Mouse (Mus musculus) embryonic facial prominence, embryonic 11.5 days (tissue): ENCODE measurements around the gene Gm49318. TPM values are rescaled to one million over a fixed set of nuclear protein-coding genes. Genes with fewer than 3 reads are reported as not detected.
A peak's percentile ranks its signal among the peaks of the same experiment; 100 is the strongest.

Experiments
- ATAC-seq: fragments of 200-750 bp; cut with Nextera tagmentation; replicated peaks from 2 replicates; pipeline ENCODE4 v1.8.0; 2017; ENCODE audit warnings: low read depth; ENCODE audit not compliant: insufficient number of reproducible peaks, low FRiP score, low TSS enrichment
- DNase-seq: peaks from one replicate; pipeline ENCODE4 v3.0.0-alpha.2; 2015; ENCODE audit warnings: low spot score
- H3K27ac ChIP-seq: fragments of 300-500 bp; sonication (generic); replicated peaks from 2 replicates; pipeline ENCODE4 v1.5.1; 2014; ENCODE audit warnings: mild to moderate bottlenecking, low read depth, low read length, control low read depth
- H3K27me3 ChIP-seq: fragments of 300-500 bp; sonication (generic); 2 replicates; pipeline ENCODE4 v1.6.1; 2014; ENCODE audit warnings: mild to moderate bottlenecking, low read length, moderate library complexity, mixed read lengths; ENCODE audit not compliant: control insufficient read depth, insufficient read depth
- H3K36me3 ChIP-seq: fragments of 300-500 bp; sonication (generic); replicated peaks from 2 replicates; pipeline ENCODE4 v1.6.1; 2014; ENCODE audit warnings: low read depth, mild to moderate bottlenecking, low read length, moderate library complexity, mixed read lengths; ENCODE audit not compliant: control insufficient read depth, insufficient read depth
- H3K4me1 ChIP-seq: fragments of 300-500 bp; sonication (generic); 2 replicates; pipeline ENCODE4 v1.6.1; 2014; ENCODE audit warnings: low read length, mixed read lengths; ENCODE audit not compliant: control insufficient read depth, insufficient read depth
- H3K4me2 ChIP-seq: fragments of 300-500 bp; sonication (generic); 2 replicates; pipeline ENCODE4 v1.6.1; 2014; ENCODE audit warnings: low read depth, mild to moderate bottlenecking, control low read depth, low read length, moderate library complexity
- H3K4me3 ChIP-seq: fragments of 300-500 bp; sonication (generic); 2 replicates; pipeline ENCODE4 v1.5.1; 2014; ENCODE audit warnings: low read depth, low read length, control low read depth
- H3K9ac ChIP-seq: fragments of 300-500 bp; sonication (generic); replicated peaks from 2 replicates; pipeline ENCODE4 v1.6.1; 2014; ENCODE audit warnings: mild to moderate bottlenecking, control low read depth, low read length
- H3K9me3 ChIP-seq: fragments of 300-500 bp; sonication (generic); replicated peaks from 2 replicates; pipeline ENCODE4 v1.6.1; 2016; ENCODE audit warnings: mild to moderate bottlenecking, low read length, inconsistent platforms, mixed read lengths; ENCODE audit not compliant: control insufficient read depth
- WGBS: fragments of 180-500 bp; shearing (Covaris S2); extraction: QIAGEN DNeasy Blood & Tissue Kit; methylation state at CpG from one replicate; pipeline ENCODE4 v1.1.7; 2014; 5-methylcytosine and 5-hydroxymethylcytosine counted together
- polyA plus RNA-seq: library from polyadenylated mRNA; unstranded; fragments of >200 nt; fragmentation: Nextera tagmentation; extraction: Ambion mirVana; gene quantifications from 2 replicates; pipeline ENCODE4 v1.2.1, GENCODE M21; 2014

Gm49318 gene
- polyA plus RNA-seq, 1 experiment from 2014 or later: not detected

DNA sequence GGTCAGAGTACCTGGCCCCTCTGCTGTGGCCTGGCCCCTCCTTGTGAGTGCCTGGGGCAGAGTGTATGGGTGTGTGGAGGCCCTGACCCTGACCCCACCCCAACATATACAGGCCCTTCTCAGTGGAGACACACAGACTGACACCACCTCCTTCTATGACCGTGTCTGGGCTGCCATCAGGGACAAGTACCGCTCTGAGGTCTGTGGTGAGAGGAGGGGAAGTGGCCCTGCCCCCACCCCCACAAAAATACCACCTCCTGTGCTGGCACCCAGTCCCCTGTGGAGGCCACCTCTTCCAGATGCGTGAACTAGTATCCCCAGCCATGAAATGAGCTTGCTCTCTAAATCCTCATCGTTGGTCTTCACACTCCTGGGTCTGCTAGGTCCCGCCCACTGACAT is 60.0 kb downstream of the Gm49318 start:
- Histone ChIP-seq H3K27ac (no peak overlapping the region), H3K4me1 (no peaks in the 10 kb centered on the region), H3K9ac (no peak overlapping the region), H3K27me3 (no peaks in the 10 kb centered on the region), H3K4me3 (no peak overlapping the region), H3K36me3 (peaks cover 19% of the 10 kb centered on the region), H3K9me3 (no peaks in the 10 kb centered on the region), H3K4me2 (no peak overlapping the region)
- no peak for DNase-seq
- peak; percentile 31 for ATAC-seq
- 91% methylated on average over 5 of the region's 5 CpGs for WGBS

DNA sequence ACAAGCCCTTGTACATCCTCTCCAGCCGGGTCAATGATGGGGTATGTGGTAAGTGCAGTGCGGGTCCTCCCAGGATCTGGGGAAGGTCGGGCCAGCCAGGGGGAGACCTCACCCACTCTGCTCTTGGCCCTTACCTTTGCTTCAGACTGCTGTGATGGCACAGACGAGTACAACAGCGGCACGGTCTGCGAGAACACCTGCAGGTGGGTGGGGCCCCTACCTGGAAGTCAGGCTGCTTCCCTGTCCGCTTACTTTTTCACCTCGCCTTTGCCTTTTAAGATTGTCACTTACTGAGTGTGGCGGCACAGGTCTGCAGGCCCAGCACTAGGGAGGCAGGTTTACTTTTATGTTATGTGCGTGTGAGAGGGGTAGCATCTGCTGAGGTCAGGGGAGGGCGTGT is 66.5 kb downstream of the Gm49318 start:
- no peaks in the 10 kb centered on the region for H3K9me3 ChIP-seq
- H3K4me2 ChIP-seq: no peak overlapping the region; the same call in 1 of the 2 replicates
- no peak overlapping the region for H3K9ac ChIP-seq
- H3K27ac ChIP-seq: no peak overlapping the region
- ATAC-seq (no peak), DNase-seq (no peak)
- no peaks in the 10 kb centered on the region for H3K4me1 ChIP-seq
- no peak overlapping the region for H3K4me3 ChIP-seq
- no peaks in the 10 kb centered on the region; the same call in 1 of the 2 replicates for H3K36me3 ChIP-seq
- H3K27me3 ChIP-seq: no peaks in the 10 kb centered on the region
- WGBS: 91% methylated on average over 12 of the region's 12 CpGs

- H3K4me1 ChIP-seq: no peaks in the 10 kb centered on the region
- ATAC-seq (no peak), DNase-seq (peak; percentile 45)
- peak overlapping the region; percentile 71 for H3K9ac ChIP-seq
- H3K27ac ChIP-seq: no peak overlapping the region
- no peaks in the 10 kb centered on the region for H3K36me3 ChIP-seq
- H3K4me3 ChIP-seq: peak overlapping the region; percentile 68
- WGBS: under 1% methylated on average over 18 of the region's 18 CpGs
- peak overlapping the region; percentile 85 for H3K4me2 ChIP-seq
- H3K9me3 ChIP-seq: no peaks in the 10 kb centered on the region
- H3K27me3 ChIP-seq: no peaks in the 10 kb centered on the region
Measured at GRCm38 (mm10) chr9:22003163-22003554, 67.9 kb downstream of the Gm49318 start.

DNA sequence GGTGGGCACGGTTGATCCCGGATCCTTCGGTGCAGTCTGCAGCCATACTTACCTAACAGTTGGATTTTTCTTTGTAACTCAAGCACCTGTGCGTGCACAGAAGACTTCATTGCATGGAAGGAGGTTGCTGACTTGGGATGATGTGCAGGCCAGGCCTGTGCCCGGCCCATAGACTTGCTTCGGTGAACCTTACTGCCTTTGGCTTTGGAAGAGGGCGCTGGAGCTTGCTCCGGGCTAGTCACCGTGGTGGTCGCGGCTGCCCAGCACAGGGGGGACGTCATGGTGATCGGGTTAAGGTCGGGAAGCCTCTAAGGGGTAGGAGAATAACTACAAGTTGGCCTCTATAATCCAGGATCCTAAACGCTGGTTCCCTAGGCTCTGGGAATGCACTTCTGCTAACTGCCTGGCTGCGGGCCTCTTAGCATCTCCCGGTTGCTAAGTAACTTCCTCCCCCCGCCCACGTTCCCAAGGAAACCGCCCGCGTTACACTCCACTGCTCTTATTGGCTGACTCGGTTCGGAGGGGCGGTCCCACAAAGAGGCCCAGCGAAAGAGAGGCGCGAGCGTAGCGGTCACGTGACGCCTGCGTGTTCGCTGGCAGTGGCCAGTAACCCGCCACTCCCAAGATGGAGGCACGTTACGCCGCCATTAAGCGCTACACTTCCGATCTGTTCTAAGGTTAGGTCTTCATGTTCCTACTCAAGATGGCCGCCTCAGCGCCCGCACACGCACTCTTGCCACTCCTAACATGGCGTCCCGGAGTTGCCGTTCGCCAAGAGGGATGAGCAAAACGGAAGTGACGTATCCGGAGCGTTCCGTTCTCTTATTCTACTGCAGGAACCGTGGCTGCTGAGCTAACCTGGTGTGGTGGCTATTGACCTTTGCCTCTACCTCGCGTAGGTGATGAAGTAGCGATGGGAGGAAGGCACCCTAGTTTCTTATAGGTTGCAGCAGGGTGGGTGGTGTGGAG is 68.6 kb downstream of the Gm49318 start, which contains the start of the genes Ccdc151 and Prkcsh:
Gene Ccdc151 (minus strand): TSS at position 441 of the 969 bp plus-strand sequence.
Gene Prkcsh (plus strand): TSS at position 613 of the 969 bp plus-strand sequence.
- Histone ChIP-seq H3K9ac (peak within 1 kb of the TSS; percentile 71), H3K4me1 (no peaks in the 10 kb centered on the region), H3K27me3 (no peaks in the 10 kb centered on the region), H3K4me2 (peak within 1 kb of the TSS; percentile 85), H3K36me3 (no peaks in the 10 kb centered on the region), H3K4me3 (peak within 1 kb of the TSS; percentile 68), H3K27ac (no peak within 1 kb of the TSS), H3K9me3 (no peaks in the 10 kb centered on the region)
- DNase-seq (peak; percentile 100), ATAC-seq (peak; percentile 99)
- 6% methylated on average over 55 of the region's 57 CpGs for WGBS

DNA sequence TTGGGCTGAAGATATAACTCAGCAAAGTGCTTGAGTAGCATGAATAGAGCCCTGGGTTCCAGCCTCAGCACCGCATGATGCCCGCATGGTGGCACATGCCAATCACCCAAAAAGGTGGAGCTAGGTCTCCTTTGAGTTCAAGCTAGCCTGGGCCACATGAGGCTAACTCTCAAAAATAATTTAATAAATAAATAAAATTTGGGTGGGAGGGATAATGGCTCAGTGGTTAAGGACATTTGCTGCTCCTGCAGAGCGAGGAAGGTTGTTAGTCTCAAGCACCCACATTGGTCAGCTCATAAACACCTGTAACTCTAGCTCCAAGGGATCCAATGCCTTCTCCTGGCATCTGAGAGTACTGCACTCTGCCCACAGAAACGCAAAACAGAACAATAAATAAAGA is 69.4 kb downstream of the Gm49318 start:
- Histone ChIP-seq H3K4me3 (no peak overlapping the region), H3K9ac (no peak overlapping the region), H3K27me3 (no peaks in the 10 kb centered on the region), H3K9me3 (no peaks in the 10 kb centered on the region), H3K36me3 (no peaks in the 10 kb centered on the region), H3K27ac (no peak overlapping the region), H3K4me2 (no peak overlapping the region), H3K4me1 (no peaks in the 10 kb centered on the region)
- 84% methylated on average over 4 of the region's 4 CpGs for WGBS
- no peak for DNase-seq
- ATAC-seq: no peak

DNA sequence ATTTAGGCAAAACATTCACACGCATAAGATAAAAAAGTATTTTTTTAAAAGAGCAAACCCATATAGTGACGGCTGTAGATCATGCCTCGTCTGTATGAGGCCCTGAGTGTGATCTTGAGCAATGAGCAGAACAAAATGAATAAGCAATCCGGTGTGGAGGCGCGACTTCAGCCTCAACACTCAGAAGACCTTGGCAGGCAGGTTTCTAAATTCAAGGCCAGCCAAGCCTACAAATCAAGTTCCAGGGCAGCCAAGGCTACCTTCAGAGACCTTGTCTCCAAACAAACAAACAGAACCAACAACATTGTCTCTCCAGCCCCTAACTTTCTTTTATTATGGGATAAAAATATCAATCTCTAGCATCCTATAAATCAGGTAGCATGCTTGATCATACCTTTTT is 70.8 kb downstream of the Gm49318 start:
- no peak overlapping the region for H3K4me2 ChIP-seq
- ATAC-seq: no peak
- no peaks in the 10 kb centered on the region for H3K27me3 ChIP-seq
- no peak for DNase-seq
- no peak overlapping the region for H3K27ac ChIP-seq
- no peak overlapping the region for H3K9ac ChIP-seq
- WGBS: 92% methylated on average over 6 of the region's 6 CpGs
- H3K36me3 ChIP-seq: no peaks in the 10 kb centered on the region
- no peaks in the 10 kb centered on the region for H3K9me3 ChIP-seq
- H3K4me1 ChIP-seq: no peaks in the 10 kb centered on the region
- H3K4me3 ChIP-seq: no peak overlapping the region

GRCm38 (mm10) chr9:21996178-21996867 is 74.7 kb downstream of the Gm49318 start:
- no peak overlapping the region for H3K4me2 ChIP-seq
- no peak overlapping the region for H3K4me3 ChIP-seq
- WGBS: 88% methylated on average over 3 of the region's 3 CpGs
- H3K9ac ChIP-seq: no peak overlapping the region
- H3K36me3 ChIP-seq: no peaks in the 10 kb centered on the region
- H3K4me1 ChIP-seq: no peaks in the 10 kb centered on the region
- no peak for DNase-seq
- H3K27ac ChIP-seq: no peak overlapping the region
- no peaks in the 10 kb centered on the region for H3K9me3 ChIP-seq
- no peak for ATAC-seq
- H3K27me3 ChIP-seq: peaks cover 6% of the 10 kb centered on the region

GRCm38 (mm10) chr9:21992227-21992626 is 78.8 kb downstream of the Gm49318 start:
- no peaks in the 10 kb centered on the region for H3K9me3 ChIP-seq
- ATAC-seq (no peak), DNase-seq (no peak)
- 78% methylated on average over 4 of the region's 4 CpGs for WGBS
- no peak overlapping the region for H3K4me2 ChIP-seq
- H3K9ac ChIP-seq: no peak overlapping the region
- H3K4me3 ChIP-seq: no peak overlapping the region
- peaks cover 46% of the 10 kb centered on the region for H3K27me3 ChIP-seq
- H3K36me3 ChIP-seq: no peaks in the 10 kb centered on the region
- H3K27ac ChIP-seq: no peak overlapping the region
- H3K4me1 ChIP-seq: peaks cover 8% of the 10 kb centered on the region
